Mouse (Mus musculus) layer of hippocampus, postnatal 10 days (tissue): Measurements from ENCODE around the gene Rasgef1b. TPM values are rescaled to one million over a fixed set of nuclear protein-coding genes. Genes with fewer than 3 reads are reported as not detected.
A peak's percentile ranks its signal among the peaks of the same experiment; 100 is the strongest.

Source experiments
- DNase-seq, 2 experiments: peaks; one replicate each; pipeline ENCODE4 v3.0.0; 2021; ENCODE audit warnings: low spot score in 2 of 2
- total RNA-seq, 2 experiments: library from RNA; stranded (reverse); gene quantifications; 2 replicates each; pipeline ENCODE4 v1.2.3; 2021

Gene Rasgef1b
- total RNA-seq, 2 experiments from 2014 or later = 26.5 to 32.1 TPM

- no peak for DNase-seq
These were observed 401.8 kb downstream of the Rasgef1b start for GRCm38 (mm10) chr5:99327019-99327418.

GRCm38 (mm10) chr5:99325301-99325700 is 403.6 kb downstream of the Rasgef1b start:
- DNase-seq = no peak

GRCm38 (mm10) chr5:99320783-99321182 is 408.1 kb downstream of the Rasgef1b start:
- no peak for DNase-seq

- no peak for DNase-seq
These were observed 430.9 kb downstream of the Rasgef1b start for GRCm38 (mm10) chr5:99297939-99298338.

GRCm38 (mm10) chr5:99296348-99296747 is 432.5 kb downstream of the Rasgef1b start:
- no peak for DNase-seq

- peak; percentile 27 to 40 for DNase-seq
These were observed 436.5 kb downstream of the Rasgef1b start for GRCm38 (mm10) chr5:99292287-99292851.

GRCm38 (mm10) chr5:99291084-99291830 is 437.6 kb downstream of the Rasgef1b start:
- DNase-seq = no peak

GRCm38 (mm10) chr5:99288262-99288661 is 440.6 kb downstream of the Rasgef1b start:
- no peak for DNase-seq

GRCm38 (mm10) chr5:99287647-99288185 is 441.1 kb downstream of the Rasgef1b start:
- DNase-seq = no peak

- DNase-seq = no peak
These were observed 442.3 kb downstream of the Rasgef1b start for GRCm38 (mm10) chr5:99286575-99286974.

- DNase-seq = no peak
These were observed 442.8 kb downstream of the Rasgef1b start for GRCm38 (mm10) chr5:99286024-99286423.

- DNase-seq = no peak
These were observed 444.5 kb downstream of the Rasgef1b start for GRCm38 (mm10) chr5:99284369-99284768.

- DNase-seq = no peak
These were observed 445.2 kb downstream of the Rasgef1b start for GRCm38 (mm10) chr5:99283636-99284035.

GRCm38 (mm10) chr5:99280536-99280935 is 448.3 kb downstream of the Rasgef1b start:
- no peak for DNase-seq

- no peak for DNase-seq
These were observed 449.7 kb downstream of the Rasgef1b start for GRCm38 (mm10) chr5:99279016-99279757.

- no peak for DNase-seq
These were observed 450.5 kb downstream of the Rasgef1b start for GRCm38 (mm10) chr5:99278364-99278763.

GRCm38 (mm10) chr5:99277536-99277935 is 451.3 kb downstream of the Rasgef1b start:
- DNase-seq = no peak

- peak; percentile 50 to 61 for DNase-seq
These were observed 454.7 kb downstream of the Rasgef1b start for GRCm38 (mm10) chr5:99274119-99274563.

GRCm38 (mm10) chr5:99271531-99271930 is 457.3 kb downstream of the Rasgef1b start:
- no peak for DNase-seq

GRCm38 (mm10) chr5:99269131-99269530 is 459.7 kb downstream of the Rasgef1b start:
- DNase-seq = no peak

- DNase-seq = no peak
These were observed 461.5 kb downstream of the Rasgef1b start for GRCm38 (mm10) chr5:99267338-99267737.

- DNase-seq = no peak
These were observed 462.6 kb downstream of the Rasgef1b start for GRCm38 (mm10) chr5:99266301-99266700.
